In genomic region chr12:82237095-82237494, GRCm38 (mm10) we compare ENCODE assay signal across 26 mouse cellular contexts.
A peak's percentile ranks its signal among the peaks of the same experiment; 100 is the strongest.
DNase-seq lines count a peak whose midpoint lies in the region; ATAC-seq lines count a peak whose summit lies in the region.
"Had no signal": no experiment of that assay in that cellular context is flagged by ENCODE, and none has a peak within 500 bp of the region (broad histone marks: within the 10 kb centered on the region; RNA-seq: fewer than 3 reads in every experiment).

No protein-coding gene starts in this region.

- peaks cover 23% of the 10 kb centered on the region for H3K4me1 ChIP-seq in heart, embryonic 15.5 days (replicated peaks)
- H3K4me1 ChIP-seq in heart, embryonic 11.5 days (ENCODE audit: control insufficient read depth, insufficient read depth, low read length), result peaks cover 33% of the 10 kb centered on the region
- peaks cover 54% of the 10 kb centered on the region for H3K4me1 ChIP-seq in liver, embryonic 12.5 days
- H3K4me1 ChIP-seq: stomach, embryonic 15.5 days had no signal

- H3K4me2 ChIP-seq in heart, embryonic 15.5 days, result no peak overlapping the region
- no peak overlapping the region for H3K4me2 ChIP-seq in heart, embryonic 11.5 days
- H3K4me2 ChIP-seq in liver, embryonic 12.5 days, result 0 out of 2 replicates have a peak overlapping the region, but pooled peaks have one; percentile 4
- H3K4me2 ChIP-seq: hindbrain, embryonic 12.5 days; limb, embryonic 15.5 days; stomach, embryonic 15.5 days had no signal

- ATAC-seq in heart, embryonic 15.5 days (replicated peaks; ENCODE audit: insufficient number of reproducible peaks, insufficient read depth, low FRiP score, low read depth), result no peak
- ATAC-seq in heart, embryonic 11.5 days (replicated peaks; ENCODE audit: insufficient number of reproducible peaks, low FRiP score, low TSS enrichment), result no peak
- peak; percentile 45 for ATAC-seq in common myeloid progenitor, adult 5-6 weeks (replicated peaks; ENCODE audit: low read depth, poor library complexity, severe bottlenecking)
- ATAC-seq in liver, embryonic 12.5 days, result peak; percentile 89
- peak; percentile 78 for ATAC-seq in megakaryocyte progenitor cell, adult 5-6 weeks (replicated peaks; ENCODE audit: poor library complexity)
- ATAC-seq in CD4-positive, CD25-positive, alpha-beta regulatory T cell, adult 4 months, result no peak
- ATAC-seq: activated CD4-positive, CD25-positive, alpha-beta regulatory T cell, adult 4 months; forebrain, postnatal 0 days; midbrain, embryonic 16.5 days had no signal

- H3K27ac ChIP-seq in heart, embryonic 15.5 days, result peak overlapping the region; percentile 75
- no peak overlapping the region for H3K27ac ChIP-seq in heart, embryonic 11.5 days (ENCODE audit: low read depth, low read length)
- 0 out of 2 replicates have a peak overlapping the region, but pooled peaks have one; percentile 36 for H3K27ac ChIP-seq in liver, embryonic 12.5 days
- H3K27ac ChIP-seq: hindbrain, embryonic 12.5 days; limb, embryonic 15.5 days; midbrain, embryonic 10.5 days; stomach, embryonic 15.5 days had no signal

- no peak overlapping the region for H3K4me3 ChIP-seq in heart, embryonic 15.5 days
- no peak overlapping the region for H3K4me3 ChIP-seq in heart, embryonic 11.5 days (ENCODE audit: low read depth, low read length)
- H3K4me3 ChIP-seq in liver, embryonic 12.5 days, result no peak overlapping the region
- H3K4me3 ChIP-seq: hindbrain, embryonic 12.5 days; limb, embryonic 15.5 days; midbrain, embryonic 10.5 days; myocyte; stomach, embryonic 15.5 days had no signal

- no peaks in the 10 kb centered on the region for H3K9me3 ChIP-seq in heart, embryonic 15.5 days (replicated peaks)
- no peaks in the 10 kb centered on the region for H3K9me3 ChIP-seq in heart, embryonic 11.5 days (replicated peaks; ENCODE audit: control insufficient read depth, low read length)
- no peaks in the 10 kb centered on the region for H3K9me3 ChIP-seq in liver, embryonic 12.5 days (replicated peaks)
- H3K9me3 ChIP-seq: hindbrain, embryonic 12.5 days; limb, embryonic 15.5 days; midbrain, embryonic 10.5 days; stomach, embryonic 15.5 days had no signal

- no peak for DNase-seq in frontal cortex, postnatal 36 days (ENCODE audit: low spot score in 2 of 2)
- DNase-seq: adrenal gland, adult 8-10 months; cerebellum, adult 11-12 months; cerebellum, postnatal 10 days; forebrain, postnatal 0 days; gastrocnemius, postnatal 36 days; heart, postnatal 10 days; kidney, adult 18-20 months; kidney, postnatal 4 days; left cerebral cortex, postnatal 4 days; lung, postnatal 4 days; right cerebral cortex, adult 18-20 months; right cerebral cortex, postnatal 4 days had no signal

- no peaks in the 10 kb centered on the region for H3K36me3 ChIP-seq in heart, embryonic 15.5 days
- H3K36me3 ChIP-seq in heart, embryonic 11.5 days (ENCODE audit: control insufficient read depth, insufficient read depth, low read length), result no peaks in the 10 kb centered on the region
- peaks cover 3% of the 10 kb centered on the region; the same call in 1 of the 2 replicates for H3K36me3 ChIP-seq in liver, embryonic 12.5 days
- H3K36me3 ChIP-seq: hindbrain, embryonic 12.5 days; stomach, embryonic 15.5 days had no signal

- H3K27me3 ChIP-seq in heart, embryonic 15.5 days, result no peaks in the 10 kb centered on the region
- H3K27me3 ChIP-seq in heart, embryonic 11.5 days (ENCODE audit: control insufficient read depth, insufficient read depth, low read length), result no peaks in the 10 kb centered on the region
- no peaks in the 10 kb centered on the region for H3K27me3 ChIP-seq in liver, embryonic 12.5 days (replicated peaks)
- H3K27me3 ChIP-seq: hindbrain, embryonic 12.5 days; limb, embryonic 15.5 days; stomach, embryonic 15.5 days had no signal

- 82% methylated on average over 4 of the region's 4 CpGs for WGBS in heart, embryonic 15.5 days
- 83% methylated on average over 4 of the region's 4 CpGs for WGBS in heart, embryonic 11.5 days (ENCODE audit: insufficient replicate concordance)
- WGBS in liver, embryonic 12.5 days (ENCODE audit: insufficient replicate concordance), result 24% methylated on average over 4 of the region's 4 CpGs

- H3K9ac ChIP-seq in heart, embryonic 15.5 days, result no peak overlapping the region
- no peak overlapping the region for H3K9ac ChIP-seq in heart, embryonic 11.5 days (ENCODE audit: low read depth, low read length)
- H3K9ac ChIP-seq in liver, embryonic 12.5 days, result no peak overlapping the region
- H3K9ac ChIP-seq: forebrain, postnatal 0 days; hindbrain, embryonic 12.5 days; limb, embryonic 15.5 days; stomach, embryonic 15.5 days had no signal

Comparison
In these comparisons a context has a peak if more than half of its experiments do, and no peak if none do; other contexts are left out.
1. ATAC-seq: peak in common myeloid progenitor, adult 5-6 weeks (single experiment), liver, embryonic 12.5 days (single experiment) and megakaryocyte progenitor cell, adult 5-6 weeks (single experiment); none in heart, embryonic 15.5 days (single experiment), heart, embryonic 11.5 days (single experiment) and CD4-positive, CD25-positive, alpha-beta regulatory T cell, adult 4 months (single experiment).